Mouse (Mus musculus) liver, embryonic 15.5 days (tissue): Measurements from ENCODE around the gene Tmem245. TPM values are rescaled to one million over a fixed set of nuclear protein-coding genes. Genes with fewer than 3 reads are reported as not detected.

Experiments used
- ATAC-seq: fragments of 200-750 bp; cut with Nextera tagmentation; 2 replicates; pipeline ENCODE4 v1.8.0; 2017; ENCODE audit warnings: moderate number of reproducible peaks, mild to moderate bottlenecking, moderate library complexity; ENCODE audit not compliant: insufficient read depth
- H3K27ac ChIP-seq: fragments of 300-500 bp; sonication (generic); replicated peaks from 2 replicates; pipeline ENCODE4 v1.5.1; 2015; ENCODE audit warnings: mild to moderate bottlenecking, inconsistent platforms
- H3K27me3 ChIP-seq: fragments of 300-500 bp; sonication (generic); 2 replicates; pipeline ENCODE4 v1.6.1; 2015; ENCODE audit warnings: mild to moderate bottlenecking, inconsistent platforms
- H3K36me3 ChIP-seq: fragments of 300-500 bp; sonication (generic); replicated peaks from 2 replicates; pipeline ENCODE4 v1.6.1; 2015; ENCODE audit warnings: moderate library complexity, mild to moderate bottlenecking, inconsistent platforms
- H3K4me1 ChIP-seq: fragments of 300-500 bp; sonication (generic); replicated peaks from 2 replicates; pipeline ENCODE4 v1.6.1; 2015; ENCODE audit warnings: inconsistent platforms
- H3K4me2 ChIP-seq: fragments of 300-500 bp; sonication (generic); 2 replicates; pipeline ENCODE4 v1.6.1; 2015; ENCODE audit warnings: moderate library complexity, mild to moderate bottlenecking, inconsistent platforms
- H3K4me3 ChIP-seq: fragments of 300-500 bp; sonication (generic); replicated peaks from 2 replicates; pipeline ENCODE4 v1.5.1; 2015; ENCODE audit warnings: mild to moderate bottlenecking, inconsistent platforms
- H3K9ac ChIP-seq: fragments of 300-500 bp; sonication (generic); 2 replicates; pipeline ENCODE4 v1.6.1; 2015; ENCODE audit warnings: moderate library complexity, mild to moderate bottlenecking, inconsistent platforms
- H3K9me3 ChIP-seq: fragments of 300-500 bp; sonication (generic); replicated peaks from 2 replicates; pipeline ENCODE4 v1.6.1; 2016; ENCODE audit warnings: inconsistent platforms
- WGBS: fragments of 180-500 bp; shearing (Covaris S2); methylation state at CpG from one replicate; pipeline ENCODE4 v1.1.7; 2015; ENCODE audit warnings: mixed read lengths; ENCODE audit not compliant: insufficient replicate concordance; 5-methylcytosine and 5-hydroxymethylcytosine counted together
- polyA plus RNA-seq: library from polyadenylated mRNA; unstranded; fragments of >200 nt; fragmentation: Nextera tagmentation; extraction: Ambion mirVana; gene quantifications from 2 replicates; pipeline ENCODE4 v1.2.1, GENCODE M21; 2015

The Tmem245 gene
- 2.8 and 3.1 TPM in 2 replicates for polyA plus RNA-seq

GRCm38 (mm10) chr4:56946641-56947640, at the start of gene Tmem245:
Gene Tmem245 (minus strand): TSS chr4:56947437.
- Histone ChIP-seq H3K9ac (peak within 1 kb of the TSS; percentile 75), H3K36me3 (no peaks in the 10 kb centered on the region), H3K4me2 (peak within 1 kb of the TSS; percentile 99), H3K4me3 (peak within 1 kb of the TSS; percentile 83), H3K27me3 (no peaks in the 10 kb centered on the region), H3K9me3 (no peaks in the 10 kb centered on the region), H3K4me1 (peaks cover 31% of the 10 kb centered on the region), H3K27ac (peak within 1 kb of the TSS; percentile 86)
- ATAC-seq, result peak; percentile 95
- WGBS, result under 1% methylated on average over 107 of the region's 107 CpGs

GRCm38 (mm10) chr4:56993331-56993730, 46.1 kb upstream of the Tmem245 start:
- WGBS, result 40% methylated on average over 7 of the region's 7 CpGs
- ATAC-seq, result no peak
- H3K27me3 ChIP-seq, result peaks cover 47% of the 10 kb centered on the region

GRCm38 (mm10) chr4:56991951-56992350, 44.7 kb upstream of the Tmem245 start:
- WGBS, result 39% methylated on average over 2 of the region's 2 CpGs
- H3K4me2 ChIP-seq, result no peak overlapping the region
- H3K9me3 ChIP-seq, result no peaks in the 10 kb centered on the region
- no peaks in the 10 kb centered on the region for H3K4me1 ChIP-seq
- H3K27ac ChIP-seq, result no peak overlapping the region
- no peak overlapping the region for H3K4me3 ChIP-seq
- no peaks in the 10 kb centered on the region for H3K36me3 ChIP-seq
- no peak overlapping the region for H3K9ac ChIP-seq
- H3K27me3 ChIP-seq, result peaks cover 56% of the 10 kb centered on the region
- no peak for ATAC-seq

More at GRCm38 (mm10) chr4:56993331-56993730, 46.1 kb upstream of the Tmem245 start:
- H3K4me3 ChIP-seq, result no peak overlapping the region
- H3K9ac ChIP-seq, result no peak overlapping the region
- no peaks in the 10 kb centered on the region for H3K4me1 ChIP-seq
- no peaks in the 10 kb centered on the region for H3K9me3 ChIP-seq
- H3K36me3 ChIP-seq, result no peaks in the 10 kb centered on the region
- H3K4me2 ChIP-seq, result no peak overlapping the region
- H3K27ac ChIP-seq, result no peak overlapping the region

DNA sequence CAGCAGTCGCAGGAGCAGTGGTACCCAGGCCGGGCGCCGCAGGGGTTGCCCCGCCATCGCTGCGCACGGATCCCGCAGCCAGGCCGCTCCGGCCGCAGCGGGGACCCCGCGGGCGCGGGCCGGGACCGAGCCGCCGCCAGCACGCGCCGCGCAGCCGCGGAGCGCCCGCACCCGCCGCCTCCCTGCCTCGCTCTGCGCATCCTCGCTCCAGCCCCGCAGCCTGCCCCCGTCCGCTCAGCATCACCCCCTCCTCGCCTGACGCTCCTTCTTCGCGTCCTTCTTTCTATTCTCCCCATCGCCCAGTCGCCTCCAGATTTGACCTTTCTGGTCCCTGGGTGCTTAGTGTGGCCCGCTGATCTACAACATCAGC, 43.0 kb upstream of the Tmem245 start, which contains the start of gene Frrs1l:
Gene Frrs1l (minus strand): TSS at position 177 of the 370 bp plus-strand sequence.
- Histone ChIP-seq H3K27ac (no peak within 1 kb of the TSS), H3K4me3 (peak within 1 kb of the TSS; percentile 40), H3K27me3 (peaks cover 56% of the 10 kb centered on the region), H3K36me3 (no peaks in the 10 kb centered on the region), H3K4me2 (peak within 1 kb of the TSS; percentile 63), H3K9me3 (no peaks in the 10 kb centered on the region), H3K9ac (no peak within 1 kb of the TSS), H3K4me1 (no peaks in the 10 kb centered on the region)
- WGBS, result 2% methylated on average over 44 of the region's 44 CpGs
- no peak for ATAC-seq

GRCm38 (mm10) chr4:56989431-56990214, 42.4 kb upstream of the Tmem245 start:
- no peaks in the 10 kb centered on the region for H3K9me3 ChIP-seq
- H3K27me3 ChIP-seq, result peaks cover 56% of the 10 kb centered on the region
- no peak overlapping the region for H3K9ac ChIP-seq
- no peak overlapping the region for H3K27ac ChIP-seq
- WGBS, result 4% methylated on average over 45 of the region's 45 CpGs
- no peaks in the 10 kb centered on the region for H3K36me3 ChIP-seq
- H3K4me3 ChIP-seq, result peak overlapping the region; percentile 40
- no peak for ATAC-seq
- no peaks in the 10 kb centered on the region for H3K4me1 ChIP-seq
- H3K4me2 ChIP-seq, result peak overlapping the region; percentile 63

- WGBS, result 36% methylated on average over 7 of the region's 7 CpGs
- no peak for ATAC-seq
- Histone ChIP-seq H3K4me1 (no peaks in the 10 kb centered on the region), H3K36me3 (no peaks in the 10 kb centered on the region), H3K27me3 (no peaks in the 10 kb centered on the region), H3K9me3 (no peaks in the 10 kb centered on the region), H3K27ac (no peak overlapping the region), H3K9ac (no peak overlapping the region), H3K4me2 (no peak overlapping the region), H3K4me3 (no peak overlapping the region)
These were observed 18.4 kb upstream of the Tmem245 start for GRCm38 (mm10) chr4:56965586-56966179.

DNA sequence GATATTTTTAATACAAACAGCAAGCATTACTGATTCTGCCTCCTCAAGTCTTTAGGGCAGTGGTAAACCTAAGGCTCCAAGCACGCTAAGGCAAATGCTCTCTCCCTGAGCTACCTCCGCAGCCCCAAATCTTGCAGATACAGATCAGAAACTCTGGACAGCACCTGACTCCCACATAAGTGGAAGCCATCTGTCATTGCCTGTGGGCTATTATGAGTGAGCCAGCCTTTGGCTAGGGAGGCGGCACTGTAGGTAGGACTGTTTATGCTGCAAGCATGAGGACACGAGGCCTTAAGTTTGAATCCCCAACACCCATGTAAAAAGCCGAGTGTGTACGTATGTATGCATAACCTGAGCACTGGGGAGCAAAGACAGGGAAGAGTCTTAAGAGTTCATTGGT, 16.4 kb upstream of the Tmem245 start:
- no peaks in the 10 kb centered on the region for H3K4me1 ChIP-seq
- ATAC-seq, result no peak
- WGBS, result 70% methylated on average over 6 of the region's 6 CpGs

GRCm38 (mm10) chr4:56961320-56961925, 14.2 kb upstream of the Tmem245 start:
- Histone ChIP-seq H3K27me3 (no peaks in the 10 kb centered on the region), H3K27ac (no peak overlapping the region), H3K4me3 (no peak overlapping the region), H3K9ac (no peak overlapping the region), H3K4me1 (no peaks in the 10 kb centered on the region), H3K9me3 (no peaks in the 10 kb centered on the region), H3K4me2 (no peak overlapping the region), H3K36me3 (no peaks in the 10 kb centered on the region)
- WGBS, result 68% methylated on average over 12 of the region's 12 CpGs
- no peak for ATAC-seq

More for the DNA sequence above, 16.4 kb upstream of the Tmem245 start:
- no peak overlapping the region for H3K9ac ChIP-seq
- no peak overlapping the region for H3K27ac ChIP-seq
- no peaks in the 10 kb centered on the region for H3K27me3 ChIP-seq
- H3K9me3 ChIP-seq, result no peaks in the 10 kb centered on the region
- no peak overlapping the region for H3K4me2 ChIP-seq
- no peaks in the 10 kb centered on the region for H3K36me3 ChIP-seq
- H3K4me3 ChIP-seq, result no peak overlapping the region

DNA sequence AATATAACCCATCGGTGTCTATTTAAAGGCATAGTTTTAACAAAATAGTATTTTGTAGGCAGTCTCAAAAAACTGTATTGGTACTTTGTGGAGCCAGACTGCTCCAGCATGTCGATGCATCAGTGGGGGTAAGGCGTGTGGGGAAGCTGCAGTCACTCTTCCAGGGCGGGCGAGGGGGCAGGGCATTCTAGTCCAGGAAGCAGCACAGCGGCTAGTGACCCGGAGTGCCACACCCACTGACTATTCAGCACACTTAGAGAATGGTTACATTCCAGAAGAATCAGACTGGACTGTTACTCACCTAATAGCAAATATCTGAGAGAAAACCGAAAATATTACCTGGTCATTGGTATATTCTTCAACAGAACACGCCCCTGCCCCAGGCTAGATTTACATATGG, 10.3 kb upstream of the Tmem245 start:
- no peaks in the 10 kb centered on the region for H3K9me3 ChIP-seq
- H3K4me3 ChIP-seq, result no peak overlapping the region
- no peaks in the 10 kb centered on the region for H3K4me1 ChIP-seq
- H3K27ac ChIP-seq, result no peak overlapping the region
- 31% methylated on average over 9 of the region's 9 CpGs for WGBS
- no peaks in the 10 kb centered on the region for H3K27me3 ChIP-seq
- H3K9ac ChIP-seq, result no peak overlapping the region
- H3K36me3 ChIP-seq, result no peaks in the 10 kb centered on the region
- ATAC-seq, result no peak
- H3K4me2 ChIP-seq, result no peak overlapping the region

GRCm38 (mm10) chr4:56953235-56953634, 6.0 kb upstream of the Tmem245 start:
- H3K4me2 ChIP-seq, result no peak overlapping the region
- no peak overlapping the region for H3K9ac ChIP-seq
- no peaks in the 10 kb centered on the region for H3K9me3 ChIP-seq
- H3K4me1 ChIP-seq, result no peaks in the 10 kb centered on the region
- no peak overlapping the region for H3K27ac ChIP-seq
- no peak overlapping the region for H3K4me3 ChIP-seq
- ATAC-seq, result no peak
- 47% methylated on average over 6 of the region's 6 CpGs for WGBS
- no peaks in the 10 kb centered on the region for H3K27me3 ChIP-seq
- no peaks in the 10 kb centered on the region for H3K36me3 ChIP-seq
